In genomic region chr10:21891442-21891841, GRCm38 (mm10) we compare ENCODE assay signal across 27 mouse cellular contexts. TPM values are rescaled to one million over a fixed set of nuclear protein-coding genes. Genes with fewer than 3 reads are reported as not detected.
DNase-seq lines count a peak whose midpoint lies in the region; ATAC-seq and TF ChIP-seq lines count a peak whose summit lies in the region.
"Had no signal": no experiment of that assay in that cellular context is flagged by ENCODE, and none has a peak within 500 bp of the region (broad histone marks: within the 10 kb centered on the region; RNA-seq: fewer than 3 reads in every experiment).

No protein-coding gene starts in this region.

- H3K4me1 ChIP-seq in heart, embryonic 11.5 days (ENCODE audit: control insufficient read depth, insufficient read depth, low read length): no peaks in the 10 kb centered on the region
- no peaks in the 10 kb centered on the region for H3K4me1 ChIP-seq in lung, postnatal 0 days (ENCODE audit: insufficient read depth, low read depth, low read length)
- H3K4me1 ChIP-seq: forebrain, embryonic 12.5 days; liver, embryonic 12.5 days; megakaryocyte, embryonic 14.5 days had no signal

- H3K27me3 ChIP-seq in heart, embryonic 11.5 days (ENCODE audit: control insufficient read depth, insufficient read depth, low read length): no peaks in the 10 kb centered on the region
- no peaks in the 10 kb centered on the region for H3K27me3 ChIP-seq in lung, postnatal 0 days (replicated peaks; ENCODE audit: insufficient read depth, low read length)
- H3K27me3 ChIP-seq: embryonic facial prominence, embryonic 13.5 days; forebrain, embryonic 12.5 days; heart, embryonic 15.5 days; limb, embryonic 13.5 days; liver, embryonic 12.5 days; megakaryocyte, embryonic 14.5 days had no signal

- TF ChIP-seq CTCF in lung, postnatal 0 days (IDR thresholded peaks at IDR 0.05): no peak

- 41% methylated on average over 7 of the region's 7 CpGs for WGBS in heart, embryonic 11.5 days (ENCODE audit: insufficient replicate concordance)
- WGBS in lung, postnatal 0 days: 44% methylated on average over 7 of the region's 7 CpGs

- no peaks in the 10 kb centered on the region for H3K36me3 ChIP-seq in heart, embryonic 11.5 days (ENCODE audit: control insufficient read depth, insufficient read depth, low read length)
- no peaks in the 10 kb centered on the region for H3K36me3 ChIP-seq in lung, postnatal 0 days (ENCODE audit: insufficient read depth, low read length)
- H3K36me3 ChIP-seq: embryonic facial prominence, embryonic 13.5 days; forebrain, embryonic 12.5 days; heart, embryonic 15.5 days; liver, embryonic 12.5 days had no signal

- no peaks in the 10 kb centered on the region for H3K9me3 ChIP-seq in heart, embryonic 11.5 days (replicated peaks; ENCODE audit: control insufficient read depth, low read length)
- no peaks in the 10 kb centered on the region for H3K9me3 ChIP-seq in lung, postnatal 0 days (ENCODE audit: low read length)
- H3K9me3 ChIP-seq: forebrain, embryonic 12.5 days; heart, embryonic 15.5 days; liver, embryonic 12.5 days had no signal

- H3K4me3 ChIP-seq in heart, embryonic 11.5 days (ENCODE audit: low read depth, low read length): no peak overlapping the region
- H3K4me3 ChIP-seq in lung, postnatal 0 days (ENCODE audit: low read depth, low read length): no peak overlapping the region
- H3K4me3 ChIP-seq: embryonic facial prominence, embryonic 13.5 days; erythroblast, embryonic 14.5 days; forebrain, embryonic 12.5 days; heart, adult 2 months; heart, embryonic 15.5 days; limb, embryonic 13.5 days; liver, embryonic 12.5 days; megakaryocyte, embryonic 14.5 days had no signal

- DNase-seq in heart, adult 11 months: peak; percentile 85
- peak; percentile 17 for DNase-seq in lung, postnatal 0 days (ENCODE audit: low spot score)
- no peak for DNase-seq in lung, postnatal 36 days
- peak; percentile 78 for DNase-seq in cerebellum, adult 8-10 months
- DNase-seq in cerebellum, postnatal 36 days: peak; percentile 78 to 79
- no peak for DNase-seq in layer of hippocampus, adult 9-11 months
- DNase-seq in spleen, postnatal 10 days (ENCODE audit: low spot score in 2 of 2): no peak
- DNase-seq: adrenal gland, postnatal 10 days; embryo, embryonic 11 days; gastrocnemius, postnatal 25 days; heart, postnatal 4 days; kidney, adult 18-20 months; kidney, postnatal 4 days; lung, adult 18-20 months; lung, postnatal 14 days; midbrain, embryonic 14.5 days; right cerebral cortex, adult 18-20 months had no signal

- no peak overlapping the region for H3K9ac ChIP-seq in heart, embryonic 11.5 days (ENCODE audit: low read depth, low read length)
- H3K9ac ChIP-seq in lung, postnatal 0 days (replicated peaks; ENCODE audit: low read depth): no peak overlapping the region
- H3K9ac ChIP-seq: embryonic facial prominence, embryonic 13.5 days; forebrain, embryonic 12.5 days; heart, embryonic 15.5 days; limb, embryonic 13.5 days; liver, embryonic 12.5 days had no signal

- no peak overlapping the region for H3K4me2 ChIP-seq in heart, embryonic 11.5 days
- no peak overlapping the region for H3K4me2 ChIP-seq in lung, postnatal 0 days (replicated peaks; ENCODE audit: low read depth, low read length)
- H3K4me2 ChIP-seq: embryonic facial prominence, embryonic 13.5 days; forebrain, embryonic 12.5 days; heart, embryonic 15.5 days; limb, embryonic 13.5 days; liver, embryonic 12.5 days had no signal

- no peak for TF ChIP-seq EP300 in lung, postnatal 0 days (IDR thresholded peaks at IDR 0.05)

- ATAC-seq in heart, embryonic 11.5 days (replicated peaks; ENCODE audit: insufficient number of reproducible peaks, low FRiP score, low TSS enrichment): no peak
- ATAC-seq in lung, postnatal 0 days: no peak
- ATAC-seq: inflammation-experienced regulatory T-cells, adult 6 months; liver, embryonic 12.5 days had no signal

- H3K27ac ChIP-seq in heart, embryonic 11.5 days (ENCODE audit: low read depth, low read length): no peak overlapping the region
- no peak overlapping the region for H3K27ac ChIP-seq in lung, postnatal 0 days (ENCODE audit: low read length)
- H3K27ac ChIP-seq: embryonic facial prominence, embryonic 13.5 days; forebrain, embryonic 12.5 days; heart, adult 2 months; heart, embryonic 15.5 days; limb, embryonic 13.5 days; liver, embryonic 12.5 days had no signal

RNA-seq across cellular contexts. Expression of gene Sgk1, which starts 9.5 kb away (rescaled TPM):
- polyA plus RNA-seq in heart, embryonic 11.5 days (2014; fragmentation: Nextera tagmentation; extraction: Ambion mirVana): 22.2 and 26.7 TPM in 2 replicates
- polyA plus RNA-seq in lung, postnatal 0 days (2015; fragmentation: Nextera tagmentation; extraction: Ambion mirVana): 86.9 and 130 TPM in 2 replicates

Comparison
In these comparisons a context has a peak if more than half of its experiments do, and no peak if none do; other contexts are left out.
1. DNase-seq: peak in heart, adult 11 months (single experiment), lung, postnatal 0 days (single experiment), cerebellum, adult 8-10 months (single experiment) and cerebellum, postnatal 36 days (2 of 2); none in lung, postnatal 36 days (single experiment), layer of hippocampus, adult 9-11 months (single experiment) and spleen, postnatal 10 days (0 of 2).